Mouse (Mus musculus): ENCODE measurements around the gene Mctp1.
"Not testable (repeated sequence)": the region's sequence is repeated elsewhere in the genome, so short reads cannot be mapped to it uniquely, and the experiment has no call there.

Gene Mctp1

GRCm38 (mm10) chr13:76383972-76384663, at the start of gene Mctp1:
Mctp1 (plus strand) TSS chr13:76384535.
- DNase-seq (ENCODE audit: low spot score in 2 of 2), result peak; percentile 8 to 27

GRCm38 (mm10) chr13:76345941-76346340, 38.4 kb upstream of the Mctp1 start:
- not testable (repeated sequence) for DNase-seq (ENCODE audit: low spot score in 2 of 2)

GRCm38 (mm10) chr13:76358720-76359119, 25.6 kb upstream of the Mctp1 start:
- DNase-seq (ENCODE audit: low spot score in 2 of 2), result no peak

GRCm38 (mm10) chr13:76384664-76385435, 515 bp downstream of the Mctp1 start:
- peak; percentile 9 to 32 for DNase-seq (ENCODE audit: low spot score in 2 of 2)

GRCm38 (mm10) chr13:76388615-76389014, 4.3 kb downstream of the Mctp1 start:
- no peak for DNase-seq (ENCODE audit: low spot score in 2 of 2)

GRCm38 (mm10) chr13:76391920-76392319, 7.6 kb downstream of the Mctp1 start:
- no peak for DNase-seq (ENCODE audit: low spot score in 2 of 2)

GRCm38 (mm10) chr13:76393106-76393505, 8.8 kb downstream of the Mctp1 start:
- DNase-seq (ENCODE audit: low spot score in 2 of 2), result no peak

- DNase-seq (ENCODE audit: low spot score in 2 of 2), result no peak
Measured at GRCm38 (mm10) chr13:76395906-76396305, 11.6 kb downstream of the Mctp1 start.

- no peak for DNase-seq (ENCODE audit: low spot score in 2 of 2)
Measured at GRCm38 (mm10) chr13:76409296-76409695, 25.0 kb downstream of the Mctp1 start.

GRCm38 (mm10) chr13:76410665-76411064, 26.3 kb downstream of the Mctp1 start:
- DNase-seq (ENCODE audit: low spot score in 2 of 2), result no peak

GRCm38 (mm10) chr13:76415346-76415745, 31.0 kb downstream of the Mctp1 start:
- no peak for DNase-seq (ENCODE audit: low spot score in 2 of 2)

- DNase-seq (ENCODE audit: low spot score in 2 of 2), result no peak
Measured at GRCm38 (mm10) chr13:76420111-76420510, 35.8 kb downstream of the Mctp1 start.

GRCm38 (mm10) chr13:76421075-76421474, 36.7 kb downstream of the Mctp1 start:
- DNase-seq (ENCODE audit: low spot score in 2 of 2), result no peak

GRCm38 (mm10) chr13:76422124-76422523, 37.8 kb downstream of the Mctp1 start:
- DNase-seq (ENCODE audit: low spot score in 2 of 2), result no peak

GRCm38 (mm10) chr13:76429456-76429855, 45.1 kb downstream of the Mctp1 start:
- no peak for DNase-seq (ENCODE audit: low spot score in 2 of 2)

- no peak for DNase-seq (ENCODE audit: low spot score in 2 of 2)
Measured at GRCm38 (mm10) chr13:76429927-76430326, 45.6 kb downstream of the Mctp1 start.

- no peak for DNase-seq (ENCODE audit: low spot score in 2 of 2)
Measured at GRCm38 (mm10) chr13:76431946-76432345, 47.6 kb downstream of the Mctp1 start.

- DNase-seq (ENCODE audit: low spot score in 2 of 2), result no peak
Measured at GRCm38 (mm10) chr13:76433438-76433837, 49.1 kb downstream of the Mctp1 start.

GRCm38 (mm10) chr13:76436426-76436825, 52.1 kb downstream of the Mctp1 start:
- no peak for DNase-seq (ENCODE audit: low spot score in 2 of 2)

- no peak for DNase-seq (ENCODE audit: low spot score in 2 of 2)
Measured at GRCm38 (mm10) chr13:76438765-76439164, 54.4 kb downstream of the Mctp1 start.

GRCm38 (mm10) chr13:76446059-76446458, 61.7 kb downstream of the Mctp1 start:
- DNase-seq (ENCODE audit: low spot score in 2 of 2), result no peak

GRCm38 (mm10) chr13:76447528-76447927, 63.2 kb downstream of the Mctp1 start:
- DNase-seq (ENCODE audit: low spot score in 2 of 2), result no peak

GRCm38 (mm10) chr13:76451526-76451925, 67.2 kb downstream of the Mctp1 start:
- not testable (repeated sequence) for DNase-seq (ENCODE audit: low spot score in 2 of 2)
